Comparison of ENCODE assay signal across 20 mouse cellular contexts in the genomic region with DNA sequence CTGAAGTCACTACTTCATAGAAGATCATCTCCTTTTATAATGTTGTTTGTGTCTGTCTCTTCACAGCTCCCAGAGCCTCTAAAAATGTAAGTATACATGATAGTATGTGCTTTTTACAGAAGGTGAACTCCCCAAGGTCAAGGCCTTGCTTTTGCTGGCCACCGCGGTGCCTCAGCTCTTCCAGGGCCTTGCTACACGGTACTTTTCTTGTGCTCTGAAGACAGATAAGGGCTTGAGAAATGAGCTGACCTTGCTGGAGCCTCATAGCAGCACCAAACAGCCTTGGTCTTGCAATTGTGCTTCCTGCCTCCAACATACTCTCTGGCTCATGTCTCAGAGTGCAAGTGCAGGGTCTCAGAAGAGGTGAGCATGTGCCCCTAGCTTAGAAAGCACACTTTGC.
"Had no signal": no experiment of that assay in that cellular context is flagged by ENCODE, and none has a peak within 500 bp of the region (broad histone marks: within the 10 kb centered on the region; RNA-seq: fewer than 3 reads in every experiment).

No protein-coding gene starts in this region.

- H3K4me3 ChIP-seq: limb, embryonic 10.5 days; limb, embryonic 13.5 days; liver, embryonic 12.5 days; liver, embryonic 15.5 days; lung, embryonic 15.5 days; megakaryocyte, embryonic 14.5 days; midbrain, embryonic 10.5 days; midbrain, embryonic 13.5 days; myocyte; neural tube, embryonic 13.5 days had no signal

- H3K27me3 ChIP-seq: limb, embryonic 13.5 days; liver, embryonic 12.5 days; liver, embryonic 15.5 days; lung, embryonic 15.5 days; megakaryocyte, embryonic 14.5 days; midbrain, embryonic 13.5 days; neural tube, embryonic 13.5 days had no signal

- H3K9me3 ChIP-seq: limb, embryonic 10.5 days; limb, embryonic 13.5 days; liver, embryonic 12.5 days; liver, embryonic 15.5 days; lung, embryonic 15.5 days; midbrain, embryonic 10.5 days; midbrain, embryonic 13.5 days; neural tube, embryonic 13.5 days had no signal

- H3K36me3 ChIP-seq: limb, embryonic 10.5 days; limb, embryonic 13.5 days; liver, embryonic 12.5 days; liver, embryonic 15.5 days; lung, embryonic 15.5 days; midbrain, embryonic 10.5 days; midbrain, embryonic 13.5 days; neural tube, embryonic 13.5 days had no signal

- ATAC-seq: liver, embryonic 12.5 days; midbrain, embryonic 13.5 days; midbrain, embryonic 16.5 days had no signal

- H3K9ac ChIP-seq: limb, embryonic 13.5 days; liver, embryonic 12.5 days; liver, embryonic 15.5 days; lung, embryonic 15.5 days; midbrain, embryonic 13.5 days; neural tube, embryonic 13.5 days had no signal

- H3K4me2 ChIP-seq: limb, embryonic 13.5 days; liver, embryonic 12.5 days; liver, embryonic 15.5 days; lung, embryonic 15.5 days; midbrain, embryonic 13.5 days; neural tube, embryonic 13.5 days had no signal

- H3K4me1 ChIP-seq: liver, embryonic 12.5 days; liver, embryonic 15.5 days; lung, embryonic 15.5 days; megakaryocyte, embryonic 14.5 days; midbrain, embryonic 13.5 days had no signal

- H3K27ac ChIP-seq: kidney, postnatal 0 days; limb, embryonic 10.5 days; limb, embryonic 13.5 days; liver, embryonic 12.5 days; liver, embryonic 15.5 days; lung, embryonic 15.5 days; midbrain, embryonic 10.5 days; midbrain, embryonic 13.5 days; neural tube, embryonic 13.5 days had no signal

- DNase-seq: kidney, adult 2 months; kidney, postnatal 25 days; layer of hippocampus, adult 9-11 months; liver; lung, adult 18-20 months; lung, postnatal 10 days; lung, postnatal 36 days; thymus, postnatal 36 days had no signal
